Mouse (Mus musculus): Measurements from ENCODE around the gene Gpatch8.
"Not testable (repeated sequence)": the region's sequence is repeated elsewhere in the genome, so short reads cannot be mapped to it uniquely, and the experiment has no call there.

The Gpatch8 gene

GRCm38 (mm10) chr11:102568756-102569377, 12.7 kb upstream of the Gpatch8 start:
- no peak for DNase-seq

GRCm38 (mm10) chr11:102568191-102568590, 12.0 kb upstream of the Gpatch8 start:
- DNase-seq: no peak

GRCm38 (mm10) chr11:102567723-102568122, 11.5 kb upstream of the Gpatch8 start:
- no peak for DNase-seq

GRCm38 (mm10) chr11:102567157-102567556, 11.0 kb upstream of the Gpatch8 start:
- no peak for DNase-seq

GRCm38 (mm10) chr11:102566290-102566689, 10.1 kb upstream of the Gpatch8 start:
- DNase-seq: no peak

- no peak for DNase-seq
Observed at GRCm38 (mm10) chr11:102565741-102566140, 9.5 kb upstream of the Gpatch8 start.

- DNase-seq: not testable (repeated sequence)
Observed at GRCm38 (mm10) chr11:102564952-102565671, 8.9 kb upstream of the Gpatch8 start.

- DNase-seq: no peak
Observed at GRCm38 (mm10) chr11:102558704-102559103, 2.5 kb upstream of the Gpatch8 start.

- no peak for DNase-seq
Observed at GRCm38 (mm10) chr11:102557386-102557785, 1.2 kb upstream of the Gpatch8 start.

- DNase-seq: no peak
Observed at GRCm38 (mm10) chr11:102556716-102557074, 503 bp upstream of the Gpatch8 start.

GRCm38 (mm10) chr11:102555400-102556030, 677 bp downstream of the Gpatch8 start:
- no peak for DNase-seq

GRCm38 (mm10) chr11:102552051-102552450, 4.1 kb downstream of the Gpatch8 start:
- no peak for DNase-seq

GRCm38 (mm10) chr11:102551176-102551575, 5.0 kb downstream of the Gpatch8 start:
- DNase-seq: no peak

- DNase-seq: no peak
Observed at GRCm38 (mm10) chr11:102541471-102541870, 14.7 kb downstream of the Gpatch8 start.

GRCm38 (mm10) chr11:102540286-102540685, 15.9 kb downstream of the Gpatch8 start:
- not testable (repeated sequence) for DNase-seq

- DNase-seq: no peak
Observed at GRCm38 (mm10) chr11:102539690-102540089, 16.5 kb downstream of the Gpatch8 start.

GRCm38 (mm10) chr11:102536210-102536609, 20.0 kb downstream of the Gpatch8 start:
- no peak for DNase-seq

- DNase-seq: no peak
Observed at GRCm38 (mm10) chr11:102534078-102534477, 22.1 kb downstream of the Gpatch8 start.

- no peak for DNase-seq
Observed at GRCm38 (mm10) chr11:102531425-102531824, 24.8 kb downstream of the Gpatch8 start.

GRCm38 (mm10) chr11:102514793-102515424, 41.3 kb downstream of the Gpatch8 start:
- no peak for DNase-seq

GRCm38 (mm10) chr11:102510226-102510625, 46.0 kb downstream of the Gpatch8 start:
- no peak for DNase-seq

GRCm38 (mm10) chr11:102496732-102497131, 59.5 kb downstream of the Gpatch8 start:
- DNase-seq: no peak

- no peak for DNase-seq
Observed at GRCm38 (mm10) chr11:102496206-102496605, 60.0 kb downstream of the Gpatch8 start.

GRCm38 (mm10) chr11:102495742-102496141, 60.5 kb downstream of the Gpatch8 start:
- no peak for DNase-seq
